Comparison of ENCODE assay signal across 21 mouse cellular contexts in the genomic region with DNA sequence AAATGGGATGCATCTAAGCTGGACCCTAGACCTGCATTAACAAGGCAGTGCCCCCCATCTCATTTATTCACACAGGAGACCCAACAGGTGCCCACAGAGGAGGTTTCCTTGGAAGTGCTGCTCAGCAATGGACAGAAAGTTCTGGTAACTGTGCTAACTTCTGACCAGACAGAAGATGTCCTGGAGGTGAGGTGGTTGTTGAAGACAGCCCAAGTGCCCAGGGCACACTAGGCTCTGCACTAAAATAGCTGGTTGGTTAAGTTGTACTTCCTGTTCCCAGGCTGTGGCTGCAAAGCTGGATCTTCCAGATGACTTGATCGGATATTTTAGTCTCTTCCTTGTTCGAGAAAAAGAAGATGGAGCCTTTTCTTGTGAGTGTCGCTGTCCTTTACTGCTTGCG.
"Had no signal": no experiment of that assay in that cellular context is flagged by ENCODE, and none has a peak within 500 bp of the region (broad histone marks: within the 10 kb centered on the region; RNA-seq: fewer than 3 reads in every experiment).

No protein-coding gene starts in this region.

- ATAC-seq: liver, embryonic 12.5 days; midbrain, embryonic 16.5 days had no signal

- H3K4me2 ChIP-seq: limb, embryonic 13.5 days; liver, embryonic 15.5 days; lung, embryonic 15.5 days; midbrain, embryonic 12.5 days had no signal

- H3K9me3 ChIP-seq: liver, embryonic 15.5 days had no signal

- H3K27me3 ChIP-seq: limb, embryonic 13.5 days; liver, embryonic 12.5 days; liver, embryonic 15.5 days; lung, embryonic 15.5 days; midbrain, embryonic 12.5 days; neural tube, embryonic 13.5 days had no signal

- DNase-seq: kidney, adult 11 months; kidney, adult 9 months; kidney, postnatal 25 days; left cerebral cortex, postnatal 4 days; liver; lung, adult 18-20 months; lung, postnatal 10 days; lung, postnatal 36 days; retina, postnatal 1 day; right cerebral cortex, postnatal 25 days; thymus, postnatal 25 days had no signal

- H3K27ac ChIP-seq: kidney, postnatal 0 days; layer of hippocampus, adult 2 months; limb, embryonic 13.5 days; liver, embryonic 12.5 days; liver, embryonic 15.5 days; lung, embryonic 15.5 days; midbrain, embryonic 12.5 days; neural tube, embryonic 13.5 days had no signal

- H3K4me3 ChIP-seq: layer of hippocampus, adult 2 months; limb, embryonic 13.5 days; liver, embryonic 12.5 days; liver, embryonic 15.5 days; lung, embryonic 15.5 days; midbrain, embryonic 12.5 days; myocyte had no signal

- H3K9ac ChIP-seq: limb, embryonic 13.5 days; liver, embryonic 12.5 days; liver, embryonic 15.5 days; lung, embryonic 15.5 days; midbrain, embryonic 12.5 days; neural tube, embryonic 13.5 days had no signal
